Mouse (Mus musculus): Measurements from ENCODE around the gene Mpv17l2. TPM values are rescaled to one million over a fixed set of nuclear protein-coding genes. Genes with fewer than 3 reads are reported as not detected.

Gene Mpv17l2
- polyA plus RNA-seq, 1 experiment from 2014 or later: 43.1 TPM

GRCm38 (mm10) chr8:70730956-70731355 is 29.8 kb downstream of the Mpv17l2 start:
- 85% methylated on average over 4 of the region's 4 CpGs for WGBS
- 0 out of 2 replicates have a peak, but pooled peaks cover 4% of the 10 kb centered on the region for H3K27me3 ChIP-seq (ENCODE audit: control insufficient read depth, insufficient read depth, low read length)
- ATAC-seq (ENCODE audit: insufficient number of reproducible peaks, insufficient read depth, low FRiP score, low read depth): no peak
- H3K9me3 ChIP-seq (ENCODE audit: control insufficient read depth, low read depth, low read length): no peaks in the 10 kb centered on the region
- no peak overlapping the region for H3K4me2 ChIP-seq (replicated peaks; ENCODE audit: low read depth, low read length)
- H3K4me3 ChIP-seq (ENCODE audit: low read depth, low read length): no peak overlapping the region
- no peak overlapping the region for H3K9ac ChIP-seq (replicated peaks; ENCODE audit: low read depth, low read length)
- no peaks in the 10 kb centered on the region for H3K36me3 ChIP-seq (ENCODE audit: control insufficient read depth, insufficient read depth, low read length)
- no peak overlapping the region for H3K27ac ChIP-seq (ENCODE audit: low read length)
- H3K4me1 ChIP-seq (ENCODE audit: control insufficient read depth, insufficient read depth, low read length): no peaks in the 10 kb centered on the region

GRCm38 (mm10) chr8:70729808-70730475 is 30.8 kb downstream of the Mpv17l2 start:
- H3K9me3 ChIP-seq (ENCODE audit: control insufficient read depth, low read depth, low read length): no peaks in the 10 kb centered on the region
- H3K4me3 ChIP-seq (ENCODE audit: low read depth, low read length): peak overlapping the region; percentile 20; the same call in 1 of the 2 replicates
- ATAC-seq (ENCODE audit: insufficient number of reproducible peaks, insufficient read depth, low FRiP score, low read depth): 0 out of 2 replicates have a peak, but pooled peaks have one; percentile 54
- WGBS: 4% methylated on average over 34 of the region's 34 CpGs
- no peaks in the 10 kb centered on the region for H3K36me3 ChIP-seq (ENCODE audit: control insufficient read depth, insufficient read depth, low read length)
- no peak overlapping the region for H3K27ac ChIP-seq (ENCODE audit: low read length)
- no peak overlapping the region for H3K9ac ChIP-seq (replicated peaks; ENCODE audit: low read depth, low read length)
- H3K4me2 ChIP-seq (replicated peaks; ENCODE audit: low read depth, low read length): peak overlapping the region; percentile 39
- H3K27me3 ChIP-seq (ENCODE audit: control insufficient read depth, insufficient read depth, low read length): 0 out of 2 replicates have a peak, but pooled peaks cover 4% of the 10 kb centered on the region
- no peaks in the 10 kb centered on the region for H3K4me1 ChIP-seq (ENCODE audit: control insufficient read depth, insufficient read depth, low read length)

- Histone ChIP-seq H3K27ac (ENCODE audit: low read length) (no peak overlapping the region), H3K9ac (replicated peaks; ENCODE audit: low read depth, low read length) (no peak overlapping the region), H3K36me3 (ENCODE audit: control insufficient read depth, insufficient read depth, low read length) (no peaks in the 10 kb centered on the region), H3K9me3 (ENCODE audit: control insufficient read depth, low read depth, low read length) (no peaks in the 10 kb centered on the region), H3K27me3 (ENCODE audit: control insufficient read depth, insufficient read depth, low read length) (0 out of 2 replicates have a peak, but pooled peaks cover 4% of the 10 kb centered on the region), H3K4me3 (ENCODE audit: low read depth, low read length) (no peak overlapping the region), H3K4me2 (replicated peaks; ENCODE audit: low read depth, low read length) (no peak overlapping the region), H3K4me1 (ENCODE audit: control insufficient read depth, insufficient read depth, low read length) (no peaks in the 10 kb centered on the region)
- 43% methylated on average over 11 of the region's 11 CpGs for WGBS
- no peak for ATAC-seq (ENCODE audit: insufficient number of reproducible peaks, insufficient read depth, low FRiP score, low read depth)
These were observed 34.0 kb downstream of the Mpv17l2 start for GRCm38 (mm10) chr8:70726721-70727120.

- H3K36me3 ChIP-seq (ENCODE audit: control insufficient read depth, insufficient read depth, low read length): no peaks in the 10 kb centered on the region
These were observed 34.8 kb downstream of the Mpv17l2 start for GRCm38 (mm10) chr8:70725792-70726447.

GRCm38 (mm10) chr8:70724216-70724615 is 36.5 kb downstream of the Mpv17l2 start:
- no peak overlapping the region for H3K27ac ChIP-seq (ENCODE audit: low read length)
- H3K4me1 ChIP-seq (ENCODE audit: control insufficient read depth, insufficient read depth, low read length): no peaks in the 10 kb centered on the region
- H3K27me3 ChIP-seq (ENCODE audit: control insufficient read depth, insufficient read depth, low read length): 0 out of 2 replicates have a peak, but pooled peaks cover 4% of the 10 kb centered on the region
- H3K9ac ChIP-seq (replicated peaks; ENCODE audit: low read depth, low read length): no peak overlapping the region
- no peak overlapping the region for H3K4me3 ChIP-seq (ENCODE audit: low read depth, low read length)
- 68% methylated on average over 12 of the region's 12 CpGs for WGBS
- no peak for ATAC-seq (ENCODE audit: insufficient number of reproducible peaks, insufficient read depth, low FRiP score, low read depth)
- no peaks in the 10 kb centered on the region for H3K9me3 ChIP-seq (ENCODE audit: control insufficient read depth, low read depth, low read length)
- no peak overlapping the region for H3K4me2 ChIP-seq (replicated peaks; ENCODE audit: low read depth, low read length)
- no peaks in the 10 kb centered on the region for H3K36me3 ChIP-seq (ENCODE audit: control insufficient read depth, insufficient read depth, low read length)

More at GRCm38 (mm10) chr8:70725792-70726447, 34.8 kb downstream of the Mpv17l2 start:
- Histone ChIP-seq H3K4me3 (ENCODE audit: low read depth, low read length) (no peak overlapping the region), H3K4me1 (ENCODE audit: control insufficient read depth, insufficient read depth, low read length) (no peaks in the 10 kb centered on the region), H3K4me2 (replicated peaks; ENCODE audit: low read depth, low read length) (no peak overlapping the region), H3K27ac (ENCODE audit: low read length) (no peak overlapping the region), H3K9me3 (ENCODE audit: control insufficient read depth, low read depth, low read length) (no peaks in the 10 kb centered on the region), H3K27me3 (ENCODE audit: control insufficient read depth, insufficient read depth, low read length) (0 out of 2 replicates have a peak, but pooled peaks cover 4% of the 10 kb centered on the region), H3K9ac (replicated peaks; ENCODE audit: low read depth, low read length) (no peak overlapping the region)
- 24% methylated on average over 14 of the region's 14 CpGs for WGBS
- ATAC-seq (ENCODE audit: insufficient number of reproducible peaks, insufficient read depth, low FRiP score, low read depth): no peak

- Histone ChIP-seq H3K36me3 (ENCODE audit: control insufficient read depth, insufficient read depth, low read length) (no peaks in the 10 kb centered on the region), H3K27me3 (ENCODE audit: control insufficient read depth, insufficient read depth, low read length) (0 out of 2 replicates have a peak, but pooled peaks cover 4% of the 10 kb centered on the region), H3K4me1 (ENCODE audit: control insufficient read depth, insufficient read depth, low read length) (no peaks in the 10 kb centered on the region), H3K9ac (replicated peaks; ENCODE audit: low read depth, low read length) (no peak within 1 kb of the TSS), H3K9me3 (ENCODE audit: control insufficient read depth, low read depth, low read length) (no peaks in the 10 kb centered on the region), H3K4me2 (replicated peaks; ENCODE audit: low read depth, low read length) (no peak within 1 kb of the TSS), H3K4me3 (ENCODE audit: low read depth, low read length) (no peak within 1 kb of the TSS), H3K27ac (ENCODE audit: low read length) (no peak within 1 kb of the TSS)
- WGBS: 50% methylated on average over 7 of the region's 7 CpGs
- ATAC-seq (ENCODE audit: insufficient number of reproducible peaks, insufficient read depth, low FRiP score, low read depth): 0 out of 2 replicates have a peak, but pooled peaks have one; percentile 47
These were observed 37.1 kb downstream of the Mpv17l2 start, which contains the start of gene Pde4c for GRCm38 (mm10) chr8:70723486-70724210. Gene Pde4c (plus strand): TSS chr8:70723720.

DNA sequence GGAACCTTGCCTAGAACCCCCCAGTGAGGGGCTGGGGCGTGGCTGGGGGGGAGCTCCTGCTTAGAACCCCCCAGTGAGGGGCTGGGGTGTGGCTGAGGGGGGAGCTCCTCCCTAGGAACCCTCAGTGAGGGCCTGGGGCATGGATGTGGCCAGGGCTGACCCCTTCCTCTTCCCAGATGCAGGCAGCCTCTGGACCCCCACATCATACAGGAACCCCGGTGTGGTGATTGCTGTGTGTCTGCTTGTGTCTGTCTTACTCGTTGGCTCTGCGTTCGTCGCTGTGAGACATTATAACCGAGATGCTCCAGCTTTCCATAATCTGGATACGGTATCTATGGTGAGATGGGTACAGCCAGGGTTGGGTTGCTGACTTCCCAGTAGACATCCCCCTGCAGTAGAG is 39.1 kb downstream of the Mpv17l2 start:
- no peaks in the 10 kb centered on the region for H3K4me1 ChIP-seq (ENCODE audit: control insufficient read depth, insufficient read depth, low read length)
- no peak overlapping the region for H3K4me2 ChIP-seq (replicated peaks; ENCODE audit: low read depth, low read length)
- H3K27ac ChIP-seq (ENCODE audit: low read length): no peak overlapping the region
- no peak overlapping the region for H3K4me3 ChIP-seq (ENCODE audit: low read depth, low read length)
- WGBS: 83% methylated on average over 8 of the region's 8 CpGs
- H3K27me3 ChIP-seq (ENCODE audit: control insufficient read depth, insufficient read depth, low read length): no peaks in the 10 kb centered on the region
- H3K9ac ChIP-seq (replicated peaks; ENCODE audit: low read depth, low read length): no peak overlapping the region; the same call in 1 of the 2 replicates
- no peak for ATAC-seq (ENCODE audit: insufficient number of reproducible peaks, insufficient read depth, low FRiP score, low read depth)
- H3K9me3 ChIP-seq (ENCODE audit: control insufficient read depth, low read depth, low read length): no peaks in the 10 kb centered on the region
- no peaks in the 10 kb centered on the region for H3K36me3 ChIP-seq (ENCODE audit: control insufficient read depth, insufficient read depth, low read length)

- H3K27ac ChIP-seq (ENCODE audit: low read length): no peak overlapping the region
- H3K9ac ChIP-seq (replicated peaks; ENCODE audit: low read depth, low read length): no peak overlapping the region
- H3K4me3 ChIP-seq (ENCODE audit: low read depth, low read length): no peak overlapping the region
- ATAC-seq (ENCODE audit: insufficient number of reproducible peaks, insufficient read depth, low FRiP score, low read depth): no peak
- no peaks in the 10 kb centered on the region for H3K36me3 ChIP-seq (ENCODE audit: control insufficient read depth, insufficient read depth, low read length)
- no peaks in the 10 kb centered on the region for H3K9me3 ChIP-seq (ENCODE audit: control insufficient read depth, low read depth, low read length)
- H3K27me3 ChIP-seq (ENCODE audit: control insufficient read depth, insufficient read depth, low read length): no peaks in the 10 kb centered on the region
- H3K4me2 ChIP-seq (replicated peaks; ENCODE audit: low read depth, low read length): no peak overlapping the region
- 2% methylated on average over 3 of the region's 3 CpGs for WGBS
- no peaks in the 10 kb centered on the region for H3K4me1 ChIP-seq (ENCODE audit: control insufficient read depth, insufficient read depth, low read length)
These were observed 40.0 kb downstream of the Mpv17l2 start for GRCm38 (mm10) chr8:70720739-70721138.
